Mouse (Mus musculus) megakaryocyte-erythroid progenitor cell, adult 5-6 weeks (primary cell): ENCODE results near the gene Rflnb. TPM values are rescaled to one million over a fixed set of nuclear protein-coding genes. Genes with fewer than 3 reads are reported as not detected.
"Not testable (repeated sequence)": the region's sequence is repeated elsewhere in the genome, so short reads cannot be mapped to it uniquely, and the experiment has no call there.

ENCODE experiments used
- ATAC-seq: replicated peaks from 2 replicates; pipeline ENCODE4 v1.8.0; 2016; ENCODE audit warnings: mild to moderate bottlenecking, inconsistent platforms; ENCODE audit not compliant: severe bottlenecking, poor library complexity, low FRiP score, low TSS enrichment
- total RNA-seq, 2 experiments: library from RNA; stranded (forward) in 1 of 2; stranded (reverse) in 1 of 2; fragments of 200-1000, 215-1000 nt in 1 of 2; fragments of >200 nt in 1 of 2; fragmentation: Nextera tagmentation in 1 of 2; gene quantifications; 2 replicates each; pipeline ENCODE4 v1.2.3; 2014 to 2017

The Rflnb gene
- total RNA-seq, 2 experiments from 2014 or later, result 1.5 TPM; not detected in 1

DNA sequence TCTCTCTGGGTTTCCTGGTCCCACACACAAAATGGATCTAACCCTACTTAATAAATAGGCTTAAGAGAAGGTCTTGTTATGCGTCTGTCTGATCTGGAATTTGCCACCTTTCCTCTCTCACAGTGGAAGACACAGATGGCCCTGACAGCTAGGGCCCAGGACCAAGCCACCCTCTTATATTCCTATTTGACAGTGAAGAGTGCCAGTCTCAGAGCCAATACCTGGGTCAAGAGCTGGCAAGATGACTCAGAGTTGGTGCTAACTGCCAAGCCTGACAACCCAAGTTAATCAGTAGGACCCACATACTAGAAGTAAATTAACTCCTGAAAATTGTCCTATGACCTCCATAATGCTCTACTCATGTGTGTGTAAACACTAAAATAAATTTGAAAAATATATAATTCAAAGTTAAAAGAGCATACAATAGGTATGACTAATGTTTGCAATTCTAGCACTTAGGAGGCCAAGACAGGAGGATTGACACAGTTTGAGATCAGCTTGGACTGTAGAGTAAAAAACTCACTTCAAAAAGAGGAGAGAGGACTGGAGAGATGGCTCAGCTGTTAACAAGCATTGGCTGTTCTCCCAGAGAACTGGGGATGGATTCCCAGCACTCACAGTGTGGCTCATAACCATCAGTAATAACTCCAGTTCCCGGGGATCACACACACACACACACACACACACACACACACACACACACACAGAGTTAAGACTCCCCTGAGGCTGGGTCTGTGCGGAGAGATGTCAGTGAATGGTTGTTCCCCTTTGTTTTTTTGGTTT is 11.9 kb upstream of the Rflnb start:
- no peak for ATAC-seq

GRCm38 (mm10) chr11:76037581-76038294 is 10.2 kb upstream of the Rflnb start:
- ATAC-seq, result no peak

DNA sequence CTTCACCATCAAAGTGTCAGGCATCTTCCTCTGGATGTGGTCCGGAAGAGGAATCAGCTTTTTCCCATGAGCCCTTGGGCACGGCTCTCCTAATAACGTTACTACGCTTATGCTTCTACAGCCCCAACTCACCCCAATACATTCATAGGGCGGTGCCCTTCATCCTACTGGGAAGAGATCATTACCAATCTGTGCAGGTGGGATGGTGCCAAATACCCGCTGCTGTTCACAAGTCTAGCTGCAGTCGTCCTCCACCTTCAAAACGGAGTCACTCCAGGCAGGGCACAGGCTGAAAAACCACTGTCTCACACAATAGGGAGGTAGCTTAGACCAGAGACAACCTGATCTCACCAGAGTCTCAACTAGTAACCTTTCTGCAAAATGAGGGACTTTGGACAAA is 7.6 kb upstream of the Rflnb start:
- ATAC-seq, result no peak

GRCm38 (mm10) chr11:76033836-76034235 is 6.3 kb upstream of the Rflnb start:
- no peak for ATAC-seq

GRCm38 (mm10) chr11:76033359-76033758 is 5.8 kb upstream of the Rflnb start:
- ATAC-seq, result no peak

DNA sequence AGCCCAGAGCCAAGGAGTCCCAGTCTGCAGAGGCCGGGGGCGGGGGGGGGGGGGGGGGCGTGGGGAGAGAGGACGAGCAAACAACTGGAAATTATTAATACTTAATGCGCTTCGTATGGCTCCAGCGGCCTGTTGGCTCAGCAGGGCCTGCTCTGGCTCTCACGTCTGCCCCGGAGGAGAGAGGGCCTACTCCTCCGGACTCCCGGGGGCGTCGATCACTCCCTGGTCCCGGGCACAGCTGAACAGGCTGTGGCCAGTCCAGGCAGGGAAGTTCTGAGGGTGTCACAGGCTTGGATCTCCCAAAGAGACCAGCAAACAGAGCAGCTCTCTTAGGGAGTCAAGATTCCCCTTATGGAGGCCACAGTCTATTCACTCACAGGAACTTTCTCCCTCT is 487 bp upstream of the Rflnb start:
- no peak for ATAC-seq

- no peak for ATAC-seq
Observed at GRCm38 (mm10) chr11:76026527-76027138, 949 bp downstream of the Rflnb start.

- no peak for ATAC-seq
Observed at GRCm38 (mm10) chr11:76025080-76025583, 2.5 kb downstream of the Rflnb start.

DNA sequence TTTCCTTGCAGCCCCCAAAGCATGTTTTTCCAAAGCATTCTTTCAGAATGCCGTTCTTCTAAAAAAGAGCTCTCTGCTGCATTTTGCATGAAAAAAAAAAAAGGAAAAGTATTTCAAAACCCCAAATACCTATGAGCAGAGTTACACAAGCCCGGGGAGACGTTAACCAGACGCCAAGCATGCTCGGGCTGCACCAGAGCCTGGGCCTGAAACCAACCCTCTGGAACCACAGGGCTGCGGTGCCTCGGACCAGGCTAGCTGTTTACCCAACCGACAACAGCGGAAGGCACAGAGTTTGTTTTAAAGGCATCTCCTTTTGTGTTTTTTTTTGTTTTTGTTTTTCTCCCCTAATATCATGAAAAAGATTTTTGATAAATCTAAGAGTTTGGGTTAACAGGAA is 6.7 kb downstream of the Rflnb start:
- no peak for ATAC-seq

DNA sequence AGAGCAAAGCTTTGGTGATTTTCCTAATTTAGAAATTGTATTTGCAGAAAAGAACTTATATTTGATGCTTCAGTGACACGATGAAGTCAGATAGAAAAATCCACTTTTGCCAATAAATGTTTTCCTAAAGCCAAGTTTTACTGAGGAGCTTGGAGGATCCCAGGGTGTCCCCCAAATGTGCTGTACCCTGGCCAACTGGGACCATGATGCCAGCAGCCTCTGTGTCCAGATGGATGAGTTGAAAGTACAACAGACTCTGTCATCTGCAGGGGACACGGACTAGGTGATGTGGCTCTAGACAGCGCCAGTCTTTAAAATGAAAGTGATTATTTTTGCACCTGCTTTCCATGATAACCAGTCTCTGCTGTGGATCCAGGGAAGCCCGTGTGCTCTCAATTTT is 7.7 kb downstream of the Rflnb start:
- no peak for ATAC-seq

DNA sequence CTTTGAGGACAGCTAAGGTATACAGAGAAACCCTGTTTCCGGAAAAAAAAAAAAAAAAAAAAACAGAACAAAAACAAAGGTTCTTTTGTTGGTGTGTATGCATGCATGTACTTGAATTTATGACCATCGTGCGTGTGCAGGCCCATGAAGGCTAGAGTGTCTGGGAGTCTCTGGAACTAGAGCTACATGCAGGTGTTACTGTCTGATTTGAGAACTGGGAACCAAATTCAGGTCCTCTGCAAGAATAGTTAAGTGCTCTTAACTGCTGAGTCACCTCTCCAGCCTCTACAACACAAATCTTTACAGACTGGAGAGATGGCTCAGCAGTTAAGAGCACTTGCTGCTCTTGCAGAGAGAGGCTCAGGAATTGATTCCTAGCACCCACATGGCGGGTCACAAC is 11.8 kb downstream of the Rflnb start:
- ATAC-seq, result no peak

DNA sequence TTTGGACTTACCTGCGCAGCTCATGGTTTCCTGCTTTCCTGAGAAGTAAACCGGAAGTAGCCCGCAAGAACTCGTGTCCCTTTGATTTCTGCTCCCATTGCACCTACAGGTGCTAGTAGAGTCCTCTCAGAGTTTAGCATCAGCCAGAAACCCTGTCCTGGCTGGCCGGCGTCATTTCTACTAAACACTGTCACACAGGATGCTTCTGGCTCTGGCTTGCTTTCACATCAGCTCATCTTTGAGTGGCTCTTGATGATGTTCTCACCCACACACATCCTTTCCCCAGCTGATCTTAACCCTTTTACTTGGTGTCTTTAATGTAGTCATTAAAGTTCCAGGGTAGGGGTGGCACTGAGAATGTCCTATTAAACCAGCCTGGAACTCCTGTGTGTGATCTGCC is 12.3 kb downstream of the Rflnb start:
- no peak for ATAC-seq

DNA sequence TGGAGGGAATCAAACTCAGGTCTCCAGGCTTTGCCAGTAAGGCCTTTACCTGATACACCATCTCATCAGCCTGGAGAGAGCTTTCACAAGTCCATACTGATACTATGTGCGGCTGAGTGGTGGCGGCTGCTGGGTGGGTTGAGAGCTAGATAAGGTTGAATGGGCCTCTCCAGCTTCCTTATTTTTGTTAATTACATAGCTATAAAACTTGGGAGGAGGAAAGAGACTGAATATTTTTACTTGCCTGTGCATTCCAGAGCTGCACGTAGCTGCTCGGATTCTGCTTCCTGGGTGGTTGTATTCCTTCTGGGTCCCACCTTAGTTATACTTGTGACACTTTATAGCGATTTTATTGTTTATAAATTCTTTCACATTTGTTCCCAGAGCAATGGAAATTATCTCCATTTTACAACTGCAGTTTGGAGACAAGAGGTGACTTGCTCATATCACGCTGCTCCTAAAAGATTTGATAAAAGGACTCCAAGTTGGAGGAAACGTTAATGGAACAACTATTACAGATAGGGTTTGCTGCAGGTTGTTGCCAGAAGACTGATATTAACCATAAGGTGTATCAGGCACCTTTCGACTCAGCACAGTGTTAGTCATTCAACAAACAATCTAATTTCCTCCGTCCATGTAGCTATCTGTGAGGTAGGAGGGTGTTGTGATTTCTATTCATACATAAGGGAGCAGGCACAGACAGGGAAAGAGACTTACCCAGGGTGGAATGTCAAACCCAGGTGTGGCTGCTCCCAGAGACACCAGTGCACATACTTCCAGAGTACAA is 16.6 kb downstream of the Rflnb start:
- ATAC-seq, result no peak

DNA sequence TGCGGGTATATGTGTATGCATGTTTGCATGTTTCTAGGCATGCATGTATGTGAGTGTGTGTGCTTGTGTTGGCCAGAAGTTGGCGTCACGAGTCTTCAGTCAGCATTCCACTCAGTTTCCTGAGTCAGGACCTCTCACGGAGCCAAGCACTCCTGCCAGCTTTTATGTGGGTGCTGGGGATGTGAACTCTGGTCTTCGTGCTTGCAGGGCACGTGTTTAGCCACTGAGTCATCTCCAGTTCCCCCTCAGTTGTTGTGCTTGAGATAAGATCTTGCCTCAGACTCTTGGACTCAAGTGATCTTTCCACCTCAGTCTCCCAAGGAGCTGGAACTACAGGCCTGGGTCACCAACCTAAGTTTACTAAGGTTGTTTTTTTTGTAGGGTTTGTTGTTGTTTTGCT is 18.5 kb downstream of the Rflnb start:
- ATAC-seq, result no peak

- no peak for ATAC-seq
Observed at GRCm38 (mm10) chr11:76008162-76008561, 19.4 kb downstream of the Rflnb start.

DNA sequence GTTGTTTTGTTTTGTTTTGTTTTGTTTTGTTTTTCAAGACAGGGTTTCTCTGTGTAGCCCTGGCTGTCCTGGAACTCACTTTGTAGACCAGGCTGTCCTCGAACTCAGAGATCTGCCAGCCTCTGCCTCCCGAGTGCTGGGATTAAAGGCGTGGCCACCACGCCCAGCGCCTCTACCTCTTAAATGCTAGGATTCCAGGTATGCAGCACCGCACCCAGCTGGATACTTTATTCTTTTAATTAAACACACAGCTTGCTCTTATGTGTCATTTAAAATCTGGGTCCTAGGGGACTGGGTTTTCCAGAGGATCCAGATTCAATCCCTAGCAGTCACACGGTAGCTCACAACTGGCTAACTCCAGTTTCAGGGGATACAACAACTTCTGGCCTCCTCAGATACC is 23.3 kb downstream of the Rflnb start:
- ATAC-seq, result not testable (repeated sequence)

GRCm38 (mm10) chr11:76001237-76001878 is 26.2 kb downstream of the Rflnb start:
- no peak for ATAC-seq

DNA sequence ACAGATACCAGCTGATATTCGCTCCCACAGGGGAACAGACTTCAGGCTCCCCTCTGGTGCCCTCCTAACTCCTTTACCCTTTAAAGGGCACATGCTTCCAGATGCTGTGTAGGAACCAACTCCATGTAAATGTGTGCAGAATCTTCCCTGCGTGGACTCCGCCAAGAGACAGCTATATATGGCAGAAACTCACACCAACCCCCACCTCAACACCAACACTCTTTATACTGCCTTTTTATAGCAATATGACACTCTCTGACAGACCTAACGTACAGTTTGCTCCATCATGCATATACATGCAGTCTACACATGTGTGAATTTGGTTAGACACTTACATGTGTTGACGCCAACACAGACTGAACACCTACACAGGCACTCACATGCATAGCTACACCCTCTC is 26.9 kb downstream of the Rflnb start:
- no peak for ATAC-seq

GRCm38 (mm10) chr11:75999440-76000155 is 28.0 kb downstream of the Rflnb start, which contains the start of gene 1700016K19Rik:
Gene 1700016K19Rik (plus strand): TSS chr11:75999912.
- ATAC-seq, result peak; percentile 90
